Mouse (Mus musculus) CD4-positive, CD25-positive, alpha-beta regulatory T cell (primary cell): ENCODE results near the gene Ms4a6d. TPM values are rescaled to one million over a fixed set of nuclear protein-coding genes. Genes with fewer than 3 reads are reported as not detected.

Experiments
- polyA plus RNA-seq: library from polyadenylated mRNA; unstranded; fragments of 100-300 nt; shearing (Covaris generic); gene quantifications from one replicate; pipeline ENCODE4 v1.2.1, GENCODE M21; 2017

The Ms4a6d gene
- 7.8 TPM for polyA plus RNA-seq

DNA sequence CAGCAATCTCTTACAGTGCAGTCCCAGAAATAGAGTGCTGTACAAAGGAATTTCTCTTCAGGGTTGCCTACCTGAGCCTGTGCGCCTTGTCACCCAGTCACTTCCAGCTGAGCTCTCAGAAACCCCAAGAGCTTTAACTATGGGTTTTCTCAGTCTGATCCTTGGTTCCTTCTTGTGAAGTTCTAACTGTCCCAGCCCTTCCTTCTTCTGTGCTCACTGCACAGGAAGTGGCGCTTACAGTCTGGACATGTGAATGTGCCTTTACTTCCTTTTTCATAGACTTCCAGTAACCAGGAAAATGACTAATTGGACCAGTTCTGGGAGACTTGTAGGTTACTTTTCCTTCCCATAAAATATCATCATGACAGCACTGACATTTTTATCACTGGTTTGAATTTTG, at the start of gene Ms4a6d:
TSS of gene Ms4a6d (minus strand) at position 247 of the 400 bp plus-strand sequence.

DNA sequence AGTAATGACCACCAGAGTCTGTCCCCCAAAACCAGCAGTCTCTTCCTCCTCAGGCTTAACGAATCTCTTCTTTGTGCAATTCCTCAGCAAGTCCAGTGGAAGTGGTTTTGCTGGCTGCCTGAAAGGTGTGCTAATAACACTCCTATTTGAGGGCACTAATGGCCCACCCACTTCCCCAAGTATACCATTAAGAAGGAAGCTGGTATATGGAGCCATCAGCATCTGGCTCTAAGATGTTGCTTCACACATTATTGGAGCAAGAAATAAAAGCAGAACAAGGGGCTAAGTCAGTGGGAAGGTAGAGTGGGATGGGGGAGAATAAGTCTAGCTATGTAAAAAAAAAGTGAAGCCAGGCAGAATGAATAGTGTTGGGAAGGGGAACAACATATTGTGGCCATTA, 36.1 kb upstream of the Ms4a6d start, which contains the start of gene Ms4a3:
TSS of gene Ms4a3 (minus strand) at position 120 of the 400 bp plus-strand sequence.

DNA sequence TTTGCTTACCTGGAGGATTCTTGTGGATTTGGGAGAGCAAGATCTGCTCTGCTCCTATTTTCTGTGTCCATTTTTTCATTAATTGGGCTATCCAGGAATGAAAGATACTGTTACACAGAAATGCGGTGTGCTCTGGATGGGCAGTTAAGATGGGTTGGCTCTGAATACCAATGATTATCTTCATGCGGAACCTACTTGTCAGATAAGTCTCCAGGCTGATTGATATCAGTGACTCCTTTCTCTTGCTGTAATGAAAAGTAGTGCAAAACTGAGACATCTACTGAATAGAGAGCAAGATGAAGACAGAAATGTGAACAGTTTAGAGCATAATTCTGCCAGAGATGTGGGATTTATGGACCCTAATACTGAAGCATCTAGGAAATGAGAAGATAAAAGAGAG, 18.9 kb upstream of the Ms4a6d start, which contains the start of gene Ms4a2:
TSS of gene Ms4a2 (minus strand) at position 169 of the 400 bp plus-strand sequence.

Other genes with a start within 250 kb of the Ms4a6d start
- 1.1 TPM for gene Ms4a4a, start 229.3 kb downstream of the Ms4a6d start, polyA plus RNA-seq
- gene Ms4a4c, start 200.1 kb downstream of the Ms4a6d start, polyA plus RNA-seq = 88.3 TPM
- gene Ms4a4b, start 161.3 kb downstream of the Ms4a6d start, polyA plus RNA-seq = 3,157 TPM
- gene Ms4a6c, start 135.5 kb downstream of the Ms4a6d start, polyA plus RNA-seq = 11.8 TPM
- gene Gm8369, start 118.9 kb downstream of the Ms4a6d start, polyA plus RNA-seq = 403 TPM
- gene Ms4a6b, start 88.3 kb downstream of the Ms4a6d start, polyA plus RNA-seq = 932 TPM
- 1.6 TPM for gene Ms4a4d, start 68.0 kb downstream of the Ms4a6d start, polyA plus RNA-seq
- 0.31 TPM for gene Ms4a2, start 18.9 kb upstream of the Ms4a6d start, polyA plus RNA-seq
- not detected for gene Ms4a3, start 36.0 kb upstream of the Ms4a6d start, polyA plus RNA-seq
- gene Oosp2, start 55.7 kb upstream of the Ms4a6d start, polyA plus RNA-seq = not detected
- gene Oosp1, start 86.3 kb upstream of the Ms4a6d start, polyA plus RNA-seq = not detected
- not detected for gene Oosp3, start 92.2 kb upstream of the Ms4a6d start, polyA plus RNA-seq
- gene Gif, start 142.7 kb upstream of the Ms4a6d start, polyA plus RNA-seq = not detected
- 42.4 TPM for gene Mrpl16, start 165.5 kb upstream of the Ms4a6d start, polyA plus RNA-seq
- gene Stx3, start 214.6 kb upstream of the Ms4a6d start, polyA plus RNA-seq = 1.9 TPM
- not detected for gene Olfr1417, start 234.4 kb upstream of the Ms4a6d start, polyA plus RNA-seq